Mouse (Mus musculus) thymus, adult 2 months (tissue): Measurements from ENCODE around the gene Vps13c. TPM values are rescaled to one million over a fixed set of nuclear protein-coding genes. Genes with fewer than 3 reads are reported as not detected.

ENCODE experiments used
- DNase-seq: peaks from one replicate; pipeline ENCODE4 v3.0.0; 2021
- H3K27ac ChIP-seq: fragments of 200-500 bp; 2 replicates; pipeline ENCODE4 v1.5.1; 2012; ENCODE audit warnings: low read length, control low read depth; ENCODE audit not compliant: control insufficient read depth, insufficient read depth
- H3K27me3 ChIP-seq: fragments of 200-500 bp; 2 replicates; pipeline ENCODE4 v1.6.1; 2012; ENCODE audit warnings: mild to moderate bottlenecking, low read length, moderate library complexity, mixed read lengths; ENCODE audit not compliant: control insufficient read depth, insufficient read depth
- H3K36me3 ChIP-seq: fragments of 200-500 bp; 2 replicates; pipeline ENCODE4 v1.6.1; 2012; ENCODE audit warnings: mild to moderate bottlenecking, low read length, moderate library complexity; ENCODE audit not compliant: control insufficient read depth, insufficient read depth
- H3K4me1 ChIP-seq: fragments of 200-500 bp; replicated peaks from 2 replicates; pipeline ENCODE4 v1.6.1; 2012; ENCODE audit warnings: low read length; ENCODE audit not compliant: control insufficient read depth, insufficient read depth
- H3K4me3 ChIP-seq: fragments of 200-500 bp; 2 replicates; pipeline ENCODE4 v1.5.1; 2012; ENCODE audit warnings: mild to moderate bottlenecking, low read length, control low read depth, moderate library complexity; ENCODE audit not compliant: control insufficient read depth, insufficient read depth
- CTCF ChIP-seq: fragments of 200-500 bp; IDR thresholded peaks from 2 replicates; pipeline ENCODE4 v1.5.1; 2012; ENCODE audit warnings: mild to moderate bottlenecking, control low read depth, low read length, moderate library complexity, borderline replicate concordance; ENCODE audit not compliant: control insufficient read depth, poor library complexity, insufficient read depth; ENCODE audit errors: extremely low read depth
- POLR2A ChIP-seq: fragments of 200-500 bp; IDR thresholded peaks from 2 replicates; pipeline ENCODE4 v1.6.1; 2012; ENCODE audit warnings: mild to moderate bottlenecking, low read length, control low read depth, moderate library complexity; ENCODE audit not compliant: control insufficient read depth, poor library complexity, insufficient read depth; ENCODE audit errors: extremely low read depth
- WGBS: fragments of 180-500 bp; shearing (Covaris S2); methylation state at CpG from one replicate; pipeline ENCODE4 v1.1.7; 2018; 5-methylcytosine and 5-hydroxymethylcytosine counted together
- polyA plus RNA-seq: library from polyadenylated mRNA; depleted of rRNA; stranded (reverse); fragments of >200 nt; gene quantifications from 2 replicates; pipeline ENCODE4 v1.2.3, GENCODE M21; 2012

Gene Vps13c
- polyA plus RNA-seq, 1 experiment = 14.5 TPM

DNA sequence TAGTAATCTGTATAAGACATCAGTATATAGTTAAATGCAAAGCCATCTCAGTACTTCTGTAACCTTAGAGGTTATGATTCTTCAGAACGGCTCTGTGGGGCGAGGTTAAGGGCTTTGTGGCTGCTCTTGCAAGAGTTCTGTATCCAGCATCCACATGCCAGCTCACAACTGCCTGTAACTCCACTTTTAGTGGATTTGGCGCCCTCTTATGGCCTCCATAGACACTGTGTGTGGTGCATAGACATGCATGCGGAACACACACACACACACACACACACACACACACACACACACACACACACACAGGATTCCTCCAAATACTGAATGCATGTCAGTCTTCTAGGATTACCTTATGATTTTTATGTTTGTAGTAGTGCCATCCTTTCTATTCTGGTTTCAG, 11.0 kb downstream of the Vps13c start:
- peaks cover 7% of the 10 kb centered on the region for H3K4me1 ChIP-seq
- H3K36me3 ChIP-seq = peaks cover 13% of the 10 kb centered on the region
- 87% methylated on average over 4 of the region's 4 CpGs for WGBS
- no peaks in the 10 kb centered on the region for H3K27me3 ChIP-seq
- H3K27ac ChIP-seq = no peak overlapping the region
- H3K4me3 ChIP-seq = no peak overlapping the region
- TF ChIP-seq POLR2A (no peak), CTCF (no peak)
- peak; percentile 49 for DNase-seq

DNA sequence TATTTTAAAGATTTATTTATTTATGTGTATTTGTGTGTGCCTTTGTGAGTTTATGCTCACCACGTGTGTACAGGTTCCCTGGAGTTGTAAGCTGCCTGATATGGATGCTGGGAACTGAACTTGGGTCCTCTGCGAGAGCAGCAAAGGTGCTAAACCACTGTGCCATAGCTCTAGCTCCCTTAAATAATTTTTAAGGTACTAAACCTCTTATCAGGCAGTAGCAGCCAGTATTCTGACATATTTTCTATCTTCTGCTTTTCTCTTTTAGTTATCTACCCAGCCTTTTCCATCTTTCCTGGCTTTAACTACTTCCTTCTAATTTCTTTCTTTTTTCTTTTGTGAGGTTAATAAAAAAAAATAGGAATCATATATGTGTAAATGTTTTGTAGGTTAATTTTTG, 20.1 kb downstream of the Vps13c start:
- no peak overlapping the region for H3K4me3 ChIP-seq
- no peak for TF ChIP-seq CTCF
- H3K27ac ChIP-seq = no peak overlapping the region
- 99% methylated on average over 2 of the region's 2 CpGs for WGBS
- peaks cover 17% of the 10 kb centered on the region for H3K36me3 ChIP-seq
- DNase-seq = no peak
- H3K4me1 ChIP-seq = no peaks in the 10 kb centered on the region
- no peaks in the 10 kb centered on the region for H3K27me3 ChIP-seq

DNA sequence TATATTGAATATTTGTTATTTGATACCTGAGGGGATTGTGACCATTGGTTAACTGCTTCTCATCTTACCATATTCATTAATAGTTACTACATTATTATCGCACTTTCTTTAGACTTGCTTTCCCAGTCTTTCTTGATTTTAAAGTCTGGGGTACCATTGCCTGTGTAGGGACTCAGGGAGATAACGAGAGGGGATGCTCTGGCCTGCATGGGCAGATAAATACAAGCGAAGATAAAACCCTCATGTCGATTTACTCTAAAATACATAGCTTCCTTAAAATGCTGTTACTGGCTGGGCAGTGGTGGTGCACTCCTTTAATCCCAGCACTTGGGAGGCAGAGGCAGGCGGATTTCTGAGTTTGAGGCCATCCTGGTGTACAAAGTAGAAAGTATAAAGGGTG, 23.1 kb downstream of the Vps13c start:
- TF ChIP-seq POLR2A = no peak
- no peak for TF ChIP-seq CTCF
- WGBS = 95% methylated on average over 5 of the region's 5 CpGs

DNA sequence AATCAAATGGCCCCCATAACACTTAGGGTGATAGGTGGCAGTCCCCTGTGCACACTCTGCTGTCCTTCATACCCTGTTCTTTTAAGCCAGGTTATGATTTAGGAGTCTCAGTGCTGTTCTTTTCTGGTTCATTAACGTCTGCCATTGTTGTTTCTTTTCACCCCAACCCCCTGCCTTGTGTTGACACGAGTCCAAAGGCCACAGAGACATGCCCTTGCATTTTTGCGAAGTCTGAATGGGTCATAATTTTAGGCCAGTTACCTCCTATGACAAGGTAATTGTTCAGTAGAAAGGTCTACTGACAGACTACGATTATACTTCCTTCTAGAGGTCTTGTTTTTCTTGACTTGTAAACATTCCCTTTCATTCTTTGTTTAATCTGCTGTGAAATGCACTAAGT, 23.8 kb downstream of the Vps13c start:
- TF ChIP-seq CTCF = no peak
- no peak for TF ChIP-seq POLR2A
- H3K36me3 ChIP-seq = peaks cover 9% of the 10 kb centered on the region; the same call in 1 of the 2 replicates
- H3K4me3 ChIP-seq = no peak overlapping the region
- WGBS = 90% methylated on average over 4 of the region's 4 CpGs
- DNase-seq = no peak
- no peaks in the 10 kb centered on the region for H3K4me1 ChIP-seq
- H3K27me3 ChIP-seq = no peaks in the 10 kb centered on the region
- H3K27ac ChIP-seq = no peak overlapping the region

More for the DNA sequence above, 23.1 kb downstream of the Vps13c start:
- peaks cover 9% of the 10 kb centered on the region; the same call in 1 of the 2 replicates for H3K36me3 ChIP-seq
- no peak for DNase-seq
- H3K4me3 ChIP-seq = no peak overlapping the region
- H3K27me3 ChIP-seq = no peaks in the 10 kb centered on the region
- no peaks in the 10 kb centered on the region for H3K4me1 ChIP-seq
- H3K27ac ChIP-seq = no peak overlapping the region

DNA sequence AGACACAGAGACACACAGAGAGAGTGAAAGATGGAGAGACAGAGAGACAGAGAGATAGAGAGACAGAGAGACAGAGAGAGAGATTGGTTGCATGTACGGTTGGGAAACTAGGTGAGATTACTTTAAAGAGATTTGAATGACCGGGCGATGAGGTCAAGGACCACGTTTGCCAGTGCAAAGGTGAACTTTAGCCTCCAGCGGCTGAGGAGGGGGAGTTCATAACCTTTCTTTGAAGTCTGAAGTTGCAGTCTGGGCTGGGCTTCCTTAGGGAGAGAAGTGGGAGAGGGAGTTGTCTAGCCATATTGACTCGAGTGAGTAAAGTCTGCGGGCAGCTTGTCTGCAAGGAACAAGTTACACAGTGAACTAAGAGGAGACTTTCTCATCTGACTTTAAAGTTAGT, 25.2 kb downstream of the Vps13c start:
- no peak overlapping the region for H3K27ac ChIP-seq
- WGBS = 95% methylated on average over 7 of the region's 7 CpGs
- peaks cover 4% of the 10 kb centered on the region; the same call in 1 of the 2 replicates for H3K36me3 ChIP-seq
- TF ChIP-seq POLR2A (no peak), CTCF (no peak)
- no peak overlapping the region for H3K4me3 ChIP-seq
- DNase-seq = no peak
- no peaks in the 10 kb centered on the region for H3K27me3 ChIP-seq
- no peaks in the 10 kb centered on the region for H3K4me1 ChIP-seq

DNA sequence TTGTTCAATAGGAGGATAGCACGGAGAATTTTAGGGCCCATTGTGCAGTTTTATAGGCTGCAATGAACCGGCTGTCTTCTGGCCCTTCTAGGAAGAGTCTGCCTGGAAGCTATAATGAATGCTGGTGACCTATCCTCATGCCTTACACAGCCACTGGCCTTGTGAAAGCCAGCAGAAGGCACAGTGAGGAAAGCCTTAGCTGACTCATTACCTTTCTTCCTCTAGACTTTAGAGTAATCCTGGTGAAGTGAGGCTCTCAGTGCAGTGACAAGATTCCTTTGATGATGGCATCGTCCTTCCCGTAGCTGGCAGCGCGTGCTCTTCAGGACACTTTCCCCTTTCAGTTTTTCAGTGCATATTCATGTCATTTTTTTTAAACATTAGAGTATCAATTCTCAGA, 27.2 kb downstream of the Vps13c start:
- no peak overlapping the region for H3K4me3 ChIP-seq
- H3K36me3 ChIP-seq = no peaks in the 10 kb centered on the region; the same call in 1 of the 2 replicates
- H3K27me3 ChIP-seq = no peaks in the 10 kb centered on the region
- no peaks in the 10 kb centered on the region for H3K4me1 ChIP-seq
- DNase-seq = no peak
- no peak overlapping the region for H3K27ac ChIP-seq
- 95% methylated on average over 6 of the region's 6 CpGs for WGBS
- TF ChIP-seq CTCF = no peak
- no peak for TF ChIP-seq POLR2A

DNA sequence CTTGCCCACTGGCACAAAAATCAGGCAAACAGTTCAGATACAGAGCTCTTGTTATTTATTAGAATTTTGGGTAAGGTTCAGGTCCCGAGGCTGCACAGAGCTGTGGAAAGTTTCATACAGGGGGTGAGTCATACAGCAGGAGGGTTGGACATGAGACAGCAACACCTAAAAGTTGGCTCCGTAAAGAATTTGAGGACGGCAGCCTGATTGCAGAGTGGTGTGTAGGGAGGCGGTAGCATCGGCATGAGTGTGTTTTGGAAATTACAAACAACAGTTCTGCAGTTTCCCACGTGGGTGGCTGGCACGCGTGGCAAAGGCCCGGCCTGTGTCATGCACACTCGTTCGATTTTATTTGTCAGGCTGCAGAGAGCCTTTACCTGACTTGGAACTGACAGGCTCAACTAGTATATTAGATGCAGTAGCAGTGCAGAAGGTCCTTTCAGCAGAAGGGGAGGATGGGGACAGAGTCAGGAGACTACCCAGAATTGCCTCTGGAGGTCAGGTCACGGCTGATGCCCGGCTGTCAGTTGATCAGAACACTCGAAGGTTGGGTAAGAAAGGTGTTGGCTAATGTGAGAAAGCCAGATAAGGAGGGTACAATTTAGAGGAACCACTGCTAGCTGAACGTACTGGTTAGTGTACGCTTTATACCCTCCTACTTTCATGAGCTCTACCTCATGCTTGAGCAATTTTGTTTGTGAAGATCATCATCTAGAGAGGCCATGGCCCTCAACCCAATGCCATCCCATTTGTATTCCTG, 29.7 kb downstream of the Vps13c start:
- 94% methylated on average over 16 of the region's 16 CpGs for WGBS
- TF ChIP-seq CTCF (no peak), POLR2A (no peak)
- DNase-seq = no peak
- Histone ChIP-seq H3K4me1 (no peaks in the 10 kb centered on the region), H3K4me3 (no peak overlapping the region), H3K36me3 (no peaks in the 10 kb centered on the region; the same call in 1 of the 2 replicates), H3K27me3 (no peaks in the 10 kb centered on the region), H3K27ac (no peak overlapping the region)
